Mouse (Mus musculus) neural tube, embryonic 12.5 days (tissue): ENCODE data around the gene Abcb9. TPM values are rescaled to one million over a fixed set of nuclear protein-coding genes. Genes with fewer than 3 reads are reported as not detected.

Experiments used
- ATAC-seq: fragments of 200-750 bp; cut with Nextera tagmentation; 2 replicates; pipeline ENCODE4 v1.8.0; 2017; ENCODE audit warnings: low read depth, mild to moderate bottlenecking, moderate TSS enrichment, moderate library complexity; ENCODE audit not compliant: low FRiP score
- H3K27ac ChIP-seq: fragments of 300-500 bp; sonication (generic); 2 replicates; pipeline ENCODE4 v1.5.1; 2016
- H3K27me3 ChIP-seq: fragments of 300-500 bp; sonication (generic); replicated peaks from 2 replicates; pipeline ENCODE4 v1.6.1; 2016; ENCODE audit warnings: mild to moderate bottlenecking
- H3K36me3 ChIP-seq: fragments of 300-500 bp; sonication (generic); 2 replicates; pipeline ENCODE4 v1.6.1; 2016; ENCODE audit warnings: mild to moderate bottlenecking
- H3K4me1 ChIP-seq: fragments of 300-500 bp; sonication (generic); 2 replicates; pipeline ENCODE4 v1.6.1; 2016
- H3K4me2 ChIP-seq: fragments of 300-500 bp; sonication (generic); replicated peaks from 2 replicates; pipeline ENCODE4 v1.6.1; 2016; ENCODE audit warnings: mild to moderate bottlenecking
- H3K4me3 ChIP-seq: fragments of 300-500 bp; sonication (generic); 2 replicates; pipeline ENCODE4 v1.5.1; 2016
- H3K9ac ChIP-seq: fragments of 300-500 bp; sonication (generic); 2 replicates; pipeline ENCODE4 v1.6.1; 2016; ENCODE audit warnings: mild to moderate bottlenecking
- H3K9me3 ChIP-seq: fragments of 300-500 bp; sonication (generic); 2 replicates; pipeline ENCODE4 v1.6.1; 2016; ENCODE audit warnings: mild to moderate bottlenecking
- WGBS: fragments of 180-500 bp; shearing (Covaris S2); methylation state at CpG from one replicate; pipeline ENCODE4 v1.1.7; 2016; 5-methylcytosine and 5-hydroxymethylcytosine counted together
- polyA plus RNA-seq: library from polyadenylated mRNA; unstranded; fragments of >200 nt; fragmentation: Nextera tagmentation; extraction: Ambion mirVana; gene quantifications from 2 replicates; pipeline ENCODE4 v1.2.1, GENCODE M21; 2016

The Abcb9 gene
- polyA plus RNA-seq, 1 experiment from 2014 or later = 4.7 TPM

DNA sequence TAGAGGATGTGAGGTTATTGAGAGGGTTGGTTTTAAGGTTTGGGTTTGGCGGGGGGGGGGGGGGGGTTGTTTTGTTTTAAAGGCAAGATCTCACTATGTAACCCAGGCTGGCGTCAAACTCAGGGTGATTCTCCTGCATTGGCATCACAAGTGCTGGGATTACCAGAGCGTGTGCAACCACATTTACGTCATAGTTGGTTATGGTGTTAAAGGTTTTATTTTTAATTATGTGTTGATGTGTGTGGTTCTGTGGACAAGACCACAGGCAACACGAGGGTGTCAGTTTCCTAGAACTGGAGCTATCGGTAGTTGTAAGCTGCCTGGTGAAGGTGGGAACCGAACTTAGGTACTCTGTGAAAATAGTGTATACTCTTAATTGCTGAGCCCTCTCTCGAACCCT, 59.8 kb downstream of the Abcb9 start:
- no peak overlapping the region for H3K4me2 ChIP-seq
- ATAC-seq = no peak
- H3K36me3 ChIP-seq = no peaks in the 10 kb centered on the region
- no peaks in the 10 kb centered on the region for H3K9me3 ChIP-seq
- H3K27me3 ChIP-seq = no peaks in the 10 kb centered on the region
- no peak overlapping the region for H3K27ac ChIP-seq
- WGBS = 77% methylated on average over 8 of the region's 8 CpGs
- H3K4me3 ChIP-seq = no peak overlapping the region
- no peak overlapping the region for H3K9ac ChIP-seq
- H3K4me1 ChIP-seq = peaks cover 11% of the 10 kb centered on the region

DNA sequence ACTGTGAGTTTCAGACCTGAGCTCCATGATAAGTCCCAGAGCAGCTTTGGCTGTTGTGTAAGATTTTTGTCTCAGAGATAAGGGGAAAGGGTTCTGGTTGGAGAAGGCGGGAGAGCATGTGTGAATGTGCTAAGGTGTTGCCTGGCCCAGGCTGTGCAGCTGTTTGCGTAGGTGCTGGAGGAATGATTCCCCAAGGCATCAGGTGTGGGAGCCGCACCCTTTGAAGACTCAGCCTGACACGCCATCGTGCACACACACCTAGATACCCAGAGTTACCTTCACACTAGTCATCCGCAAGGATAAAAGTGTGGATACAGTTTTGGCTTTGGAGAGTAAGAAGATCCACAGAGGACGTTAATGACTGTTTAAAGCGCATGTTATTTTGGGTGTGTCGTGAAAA, 60.2 kb downstream of the Abcb9 start:
- Histone ChIP-seq H3K4me2 (no peak overlapping the region), H3K4me1 (peaks cover 14% of the 10 kb centered on the region), H3K27ac (no peak overlapping the region), H3K4me3 (no peak overlapping the region), H3K27me3 (no peaks in the 10 kb centered on the region), H3K9me3 (no peaks in the 10 kb centered on the region), H3K9ac (no peak overlapping the region), H3K36me3 (no peaks in the 10 kb centered on the region)
- ATAC-seq = no peak
- 88% methylated on average over 9 of the region's 9 CpGs for WGBS

DNA sequence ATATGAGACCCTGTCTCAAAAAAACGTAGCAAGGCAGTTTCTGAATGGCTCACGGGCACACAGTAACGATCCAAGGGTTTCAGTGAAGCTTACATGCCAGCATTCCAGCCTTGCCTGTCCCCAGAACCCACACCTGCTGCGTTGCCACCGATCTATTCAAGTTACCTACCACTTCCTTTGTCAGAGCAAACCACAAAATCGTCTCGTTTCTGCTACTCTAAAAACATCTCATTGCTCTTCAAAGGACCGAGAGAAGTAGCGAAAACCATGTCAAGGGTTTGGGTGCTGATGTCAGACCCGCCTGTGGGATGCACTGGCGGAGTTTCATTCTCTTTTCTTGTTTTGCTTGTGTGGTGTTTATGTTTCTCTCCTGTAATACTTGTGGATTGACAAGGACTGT, 61.1 kb downstream of the Abcb9 start:
- Histone ChIP-seq H3K9ac (no peak overlapping the region), H3K4me3 (no peak overlapping the region), H3K4me1 (peaks cover 23% of the 10 kb centered on the region), H3K36me3 (no peaks in the 10 kb centered on the region), H3K9me3 (no peaks in the 10 kb centered on the region), H3K27me3 (no peaks in the 10 kb centered on the region), H3K27ac (no peak overlapping the region), H3K4me2 (no peak overlapping the region)
- 80% methylated on average over 11 of the region's 11 CpGs for WGBS
- no peak for ATAC-seq

DNA sequence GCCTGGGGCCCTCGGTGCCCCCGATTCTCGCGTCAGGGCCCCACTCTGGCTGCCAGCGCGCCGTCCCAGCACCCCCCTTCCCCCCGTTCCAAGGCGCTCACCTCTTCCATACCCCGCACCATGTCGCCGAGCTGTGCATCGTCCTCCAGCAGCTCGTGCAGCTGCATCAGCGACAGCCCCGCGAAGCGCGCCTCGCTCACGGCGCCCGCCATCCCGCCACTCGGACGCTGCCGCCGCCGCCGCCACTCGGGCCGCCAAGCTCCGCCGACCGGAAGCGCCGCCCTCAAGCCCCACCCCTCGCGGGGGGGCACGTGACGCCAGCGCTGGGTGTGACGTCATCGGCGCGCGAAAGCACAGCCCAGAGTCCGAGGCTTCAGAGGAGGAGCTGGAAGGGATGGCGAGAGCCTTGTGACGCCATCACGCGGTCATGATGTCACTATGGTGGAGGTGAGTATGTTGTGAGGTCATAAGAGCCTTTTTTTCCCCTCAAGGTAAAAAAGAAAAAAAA, 63.5 kb downstream of the Abcb9 start, which contains the start of gene Vps37b:
TSS of gene Vps37b (minus strand) at position 270 of the 508 bp plus-strand sequence.
- Histone ChIP-seq H3K27me3 (no peaks in the 10 kb centered on the region), H3K27ac (peak within 1 kb of the TSS; percentile 80), H3K4me3 (peak within 1 kb of the TSS; percentile 94), H3K9ac (peak within 1 kb of the TSS; percentile 97), H3K36me3 (peaks cover 3% of the 10 kb centered on the region; the same call in 1 of the 2 replicates), H3K9me3 (no peaks in the 10 kb centered on the region), H3K4me2 (peak within 1 kb of the TSS; percentile 89), H3K4me1 (peaks cover 41% of the 10 kb centered on the region)
- peak; percentile 60 for ATAC-seq
- WGBS = under 1% methylated on average over 52 of the region's 52 CpGs

DNA sequence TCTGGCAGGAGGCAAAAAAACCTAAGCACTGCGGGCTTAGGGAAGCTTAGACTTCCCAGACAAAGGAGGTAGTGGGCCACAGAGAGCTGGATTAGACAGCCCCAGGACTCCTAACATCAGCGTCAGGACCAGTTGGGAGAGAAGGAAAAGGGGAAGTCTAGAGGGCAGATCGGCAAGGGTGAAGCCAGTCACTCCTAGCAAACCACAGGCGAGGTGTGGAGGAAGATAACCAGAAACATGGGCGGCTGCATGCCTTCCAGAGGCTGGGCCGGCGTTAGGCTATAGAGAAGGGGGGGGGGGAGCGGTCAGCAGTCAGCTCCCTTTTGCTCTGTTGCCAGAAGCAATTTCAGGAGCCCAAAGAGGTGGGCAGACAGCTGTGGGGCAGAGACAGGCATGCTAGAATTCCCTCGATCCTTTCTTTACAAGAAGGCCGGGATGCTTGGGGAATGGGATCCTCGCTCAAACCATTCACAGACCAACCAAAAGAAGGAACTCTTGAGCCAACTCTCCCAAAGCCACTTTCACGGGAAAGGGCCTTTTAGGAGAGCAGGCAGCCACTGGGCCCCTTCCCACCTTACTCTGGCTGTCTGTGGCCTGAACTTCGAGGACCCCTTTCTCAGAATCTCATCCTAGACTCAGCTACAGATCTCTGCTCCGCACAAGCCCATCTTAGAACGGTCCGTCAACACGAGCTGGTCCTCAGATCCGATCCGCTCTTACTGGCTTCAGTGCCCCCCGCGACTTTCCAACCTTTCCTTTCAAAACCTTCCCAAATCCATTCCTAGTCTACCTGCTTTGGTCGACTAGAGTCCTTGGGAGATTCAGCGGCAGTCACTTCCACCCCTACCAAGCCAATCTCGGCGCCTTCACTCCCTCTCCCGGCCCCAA, 64.3 kb downstream of the Abcb9 start:
- peak; percentile 31; the same call in 1 of the 2 replicates for ATAC-seq
- no peaks in the 10 kb centered on the region for H3K9me3 ChIP-seq
- peak overlapping the region; percentile 97 for H3K9ac ChIP-seq
- no peaks in the 10 kb centered on the region for H3K27me3 ChIP-seq
- H3K4me3 ChIP-seq = peak overlapping the region; percentile 94
- H3K36me3 ChIP-seq = peaks cover 3% of the 10 kb centered on the region; the same call in 1 of the 2 replicates
- peak overlapping the region; percentile 89 for H3K4me2 ChIP-seq
- 2% methylated on average over 26 of the region's 26 CpGs for WGBS
- peak overlapping the region; percentile 80 for H3K27ac ChIP-seq
- H3K4me1 ChIP-seq = peaks cover 41% of the 10 kb centered on the region

DNA sequence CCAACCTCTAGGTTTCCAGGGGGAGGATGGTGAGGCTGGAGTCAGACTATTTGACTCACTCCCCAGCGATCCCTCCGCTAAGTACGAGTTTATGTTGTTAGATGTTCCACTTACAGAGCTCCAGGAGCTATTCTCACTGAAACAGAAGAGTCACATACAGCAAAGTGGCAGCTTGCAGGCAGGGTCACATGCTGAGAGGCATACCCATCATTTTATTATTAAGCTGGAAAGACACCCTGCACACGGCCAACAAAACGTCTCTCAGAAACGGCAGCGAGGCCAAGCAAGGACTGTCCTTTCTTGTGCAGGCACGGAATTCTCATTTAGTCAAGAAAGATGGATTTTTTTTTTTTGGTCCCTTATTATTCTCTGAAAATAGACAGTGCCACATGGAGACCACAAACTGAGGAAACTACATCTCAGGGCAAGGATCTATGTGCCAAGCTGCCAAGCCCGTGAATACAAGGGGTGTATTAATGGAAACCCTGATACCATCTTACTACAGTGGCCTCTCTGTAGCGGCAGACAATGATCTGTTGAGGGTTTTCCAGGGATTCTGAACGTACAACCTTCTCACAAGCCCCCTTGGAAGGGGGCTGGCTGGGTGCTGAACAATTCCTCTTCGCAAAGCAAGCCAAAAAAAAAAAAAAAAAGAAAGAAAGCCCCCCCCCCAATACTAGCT, 65.1 kb downstream of the Abcb9 start:
- peaks cover 47% of the 10 kb centered on the region for H3K4me1 ChIP-seq
- peak overlapping the region; percentile 97 for H3K9ac ChIP-seq
- H3K4me3 ChIP-seq = peak overlapping the region; percentile 94
- no peak overlapping the region; the same call in 1 of the 2 replicates for H3K27ac ChIP-seq
- H3K36me3 ChIP-seq = peaks cover 6% of the 10 kb centered on the region; the same call in 1 of the 2 replicates
- no peaks in the 10 kb centered on the region for H3K27me3 ChIP-seq
- H3K4me2 ChIP-seq = peak overlapping the region; percentile 89
- no peaks in the 10 kb centered on the region for H3K9me3 ChIP-seq
- WGBS = 49% methylated on average over 12 of the region's 12 CpGs
- no peak for ATAC-seq

DNA sequence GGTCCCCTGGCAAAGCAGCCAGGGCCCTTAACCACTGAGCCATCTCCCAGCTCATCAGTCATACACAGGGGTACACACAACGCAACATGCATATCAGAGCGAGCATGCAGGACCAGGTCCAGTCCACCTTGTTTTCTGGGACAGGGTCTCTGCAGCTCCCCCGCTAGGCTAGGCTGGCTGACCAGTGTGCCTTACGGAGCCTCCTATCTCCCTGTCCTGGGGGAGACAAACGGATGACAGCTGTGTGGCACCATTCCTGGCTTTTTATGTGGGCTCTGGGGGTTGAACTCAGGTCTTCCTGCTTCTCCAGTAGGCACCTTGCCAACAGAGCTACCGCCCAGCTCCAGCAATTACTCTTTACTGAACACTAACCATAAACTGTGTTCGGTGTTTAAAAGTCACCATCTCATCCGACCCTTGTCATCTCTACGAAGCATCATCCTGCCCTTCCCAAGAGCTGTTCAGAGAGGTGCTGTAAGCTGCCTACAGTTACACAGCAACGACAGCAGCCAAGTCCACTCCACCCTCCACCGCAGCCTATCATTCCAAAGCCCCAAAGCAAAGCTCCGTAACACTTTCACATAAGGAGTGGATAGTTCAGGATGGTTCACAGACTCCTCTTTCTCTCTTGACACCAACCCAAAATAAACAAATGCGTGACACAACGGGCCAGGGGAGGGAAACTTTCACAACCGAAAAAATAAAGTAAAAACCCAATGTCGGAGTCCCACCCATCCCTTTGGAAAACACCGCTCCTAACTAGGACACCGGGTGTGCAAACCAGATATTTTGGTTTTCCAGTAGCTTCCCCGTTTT, 66.2 kb downstream of the Abcb9 start:
- H3K4me3 ChIP-seq = no peak overlapping the region
- no peak overlapping the region for H3K9ac ChIP-seq
- WGBS = 91% methylated on average over 19 of the region's 19 CpGs
- H3K36me3 ChIP-seq = peaks cover 6% of the 10 kb centered on the region; the same call in 1 of the 2 replicates
- peaks cover 58% of the 10 kb centered on the region for H3K4me1 ChIP-seq
- no peak for ATAC-seq
- no peaks in the 10 kb centered on the region for H3K27me3 ChIP-seq
- no peak overlapping the region for H3K27ac ChIP-seq
- peak overlapping the region; percentile 89 for H3K4me2 ChIP-seq
- no peaks in the 10 kb centered on the region for H3K9me3 ChIP-seq

DNA sequence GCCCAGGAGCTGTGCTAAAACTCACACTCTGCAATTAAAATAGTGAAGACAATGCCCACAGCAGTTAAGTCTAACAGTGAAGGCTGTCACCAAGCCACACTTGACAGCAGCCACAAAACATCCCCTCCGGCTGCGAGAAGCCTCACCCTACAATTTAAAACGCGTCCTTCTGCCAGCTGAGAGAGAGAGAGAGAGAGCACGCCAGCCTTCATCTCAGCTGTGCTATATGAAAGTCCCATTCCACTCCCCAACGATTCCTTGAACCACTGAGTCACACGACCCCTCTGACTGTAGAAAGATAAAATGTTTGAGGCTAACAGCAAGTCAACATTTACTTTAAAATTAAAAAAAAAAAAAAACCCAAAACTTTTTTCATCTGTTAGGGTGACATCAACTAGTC, 66.9 kb downstream of the Abcb9 start:
- Histone ChIP-seq H3K4me1 (peaks cover 66% of the 10 kb centered on the region), H3K4me2 (peak overlapping the region; percentile 89)

DNA sequence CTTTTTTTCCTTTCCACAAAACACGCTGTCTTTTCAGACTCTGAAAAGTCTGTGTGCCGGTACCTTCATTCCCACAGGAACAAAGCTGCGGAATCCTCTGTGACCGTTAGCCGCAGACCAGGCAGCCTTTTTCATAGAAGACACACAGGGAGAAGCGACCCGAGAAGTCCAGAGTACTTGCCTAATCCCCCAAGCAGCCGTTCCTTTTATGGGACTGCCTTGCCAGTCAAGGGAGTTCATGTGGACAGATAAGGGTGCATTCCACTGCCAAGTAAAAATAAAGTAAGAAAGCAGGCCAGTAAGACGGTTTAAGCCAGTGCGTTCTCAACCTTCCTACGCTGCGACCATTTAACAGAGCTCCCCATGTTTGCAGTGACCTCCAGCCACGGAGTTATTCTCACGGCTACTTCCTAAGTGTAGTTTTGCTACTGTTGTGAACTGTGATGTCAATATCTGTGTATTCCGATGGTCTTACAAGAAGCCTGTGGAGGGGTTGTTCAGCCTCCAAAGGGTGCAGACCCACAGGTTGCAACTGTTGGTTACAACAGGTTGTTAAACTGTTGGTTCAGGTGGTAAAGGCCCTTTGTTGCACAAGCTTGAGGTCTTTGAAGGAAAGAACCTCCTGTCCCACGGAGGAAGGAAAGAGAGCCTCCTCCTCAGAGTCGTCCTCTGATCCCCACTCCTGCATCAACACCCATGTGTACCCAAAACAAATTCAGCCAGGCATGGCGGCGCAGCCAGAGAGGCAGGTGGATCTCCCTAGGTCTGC, 67.7 kb downstream of the Abcb9 start:
- H3K9ac ChIP-seq = 0 out of 2 replicates have a peak overlapping the region, but pooled peaks have one; percentile 26
- no peak for ATAC-seq

More for the DNA sequence above, 66.9 kb downstream of the Abcb9 start:
- 39% methylated on average over 7 of the region's 7 CpGs for WGBS
- Histone ChIP-seq H3K36me3 (peaks cover 6% of the 10 kb centered on the region; the same call in 1 of the 2 replicates), H3K4me3 (0 out of 2 replicates have a peak overlapping the region, but pooled peaks have one; percentile 9), H3K9me3 (no peaks in the 10 kb centered on the region), H3K27me3 (no peaks in the 10 kb centered on the region), H3K9ac (0 out of 2 replicates have a peak overlapping the region, but pooled peaks have one; percentile 26), H3K27ac (no peak overlapping the region)
- no peak for ATAC-seq

DNA sequence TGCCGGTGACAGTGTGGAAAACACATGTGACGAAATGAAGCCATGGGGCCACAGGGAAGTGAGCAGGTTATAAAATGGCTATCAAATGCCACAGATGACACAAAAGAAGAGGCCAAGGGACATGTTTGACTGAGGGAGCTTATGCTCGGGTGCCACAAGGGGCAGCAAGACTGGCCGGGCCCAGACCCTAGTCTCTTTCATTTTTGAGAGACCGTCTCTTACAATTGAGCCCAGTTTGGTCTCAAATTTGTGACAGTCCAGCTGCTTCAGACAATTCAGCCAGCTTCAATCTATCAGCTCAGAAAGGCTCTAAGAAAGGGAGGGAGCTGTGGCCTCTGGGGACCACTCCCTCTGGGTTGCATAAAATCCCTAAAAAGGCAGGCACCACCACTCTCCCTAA, 69.0 kb downstream of the Abcb9 start:
- H3K9me3 ChIP-seq = no peaks in the 10 kb centered on the region
- no peaks in the 10 kb centered on the region for H3K27me3 ChIP-seq
- peaks cover 6% of the 10 kb centered on the region; the same call in 1 of the 2 replicates for H3K36me3 ChIP-seq
- peaks cover 74% of the 10 kb centered on the region for H3K4me1 ChIP-seq
- ATAC-seq = no peak
- H3K4me3 ChIP-seq = no peak overlapping the region
- 57% methylated on average over 5 of the region's 5 CpGs for WGBS
- no peak overlapping the region for H3K27ac ChIP-seq
- no peak overlapping the region for H3K9ac ChIP-seq
- no peak overlapping the region for H3K4me2 ChIP-seq

More for the DNA sequence above, 67.7 kb downstream of the Abcb9 start:
- Histone ChIP-seq H3K4me2 (peak overlapping the region; percentile 89), H3K4me3 (peak overlapping the region; percentile 9; the same call in 1 of the 2 replicates), H3K36me3 (peaks cover 6% of the 10 kb centered on the region; the same call in 1 of the 2 replicates), H3K27me3 (no peaks in the 10 kb centered on the region), H3K9me3 (no peaks in the 10 kb centered on the region), H3K27ac (no peak overlapping the region), H3K4me1 (peaks cover 74% of the 10 kb centered on the region)
- 74% methylated on average over 19 of the region's 19 CpGs for WGBS
